Mouse (Mus musculus): Measurements from ENCODE around the gene Pdzph1.

DNA sequence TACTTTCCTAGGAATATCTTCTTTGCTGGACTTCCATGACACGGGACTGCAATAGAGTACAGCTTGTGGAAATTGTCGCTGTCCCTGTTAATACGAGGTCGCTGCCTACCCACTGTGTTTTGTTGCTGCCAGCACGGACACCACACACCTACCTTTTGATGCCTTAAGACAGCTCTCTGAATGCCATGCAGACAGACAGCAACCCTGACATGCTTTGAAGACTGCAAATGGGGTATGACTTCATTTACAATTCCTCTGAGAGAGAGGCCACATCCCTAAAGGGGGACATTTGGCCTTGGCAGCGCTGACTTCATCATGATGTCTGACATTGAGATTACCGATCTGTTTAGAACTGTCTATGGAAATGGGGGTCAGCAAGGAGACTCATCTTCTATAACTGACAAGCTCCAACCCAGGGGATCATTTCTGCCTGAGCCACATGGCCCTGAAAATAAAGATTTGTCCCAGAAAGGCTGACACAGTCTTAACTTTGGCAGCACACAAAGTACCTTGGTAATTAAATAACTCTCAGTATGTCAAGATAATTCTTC is 67.8 kb downstream of the Pdzph1 start:
- TF ChIP-seq CTCF (IDR thresholded peaks at IDR 0.05; ENCODE audit: control insufficient read depth, insufficient read depth, insufficient read length): no peak
- TF ChIP-seq CEBPB (IDR thresholded peaks at IDR 0.05; ENCODE audit: low read depth): no peak
- no peak for TF ChIP-seq FOSL1 (IDR thresholded peaks at IDR 0.05; ENCODE audit: insufficient read depth, low read length, poor library complexity, severe bottlenecking)
